Mouse (Mus musculus) liver, embryonic 16.5 days (tissue): ENCODE results near the gene Prrc2a. TPM values are rescaled to one million over a fixed set of nuclear protein-coding genes. Genes with fewer than 3 reads are reported as not detected.

Source experiments
- ATAC-seq: fragments of 200-750 bp; cut with Nextera tagmentation; 2 replicates; pipeline ENCODE4 v1.8.0; 2017; ENCODE audit warnings: low read depth, mild to moderate bottlenecking, moderate number of reproducible peaks, moderate library complexity
- H3K27ac ChIP-seq: fragments of 300-500 bp; sonication (generic); 2 replicates; pipeline ENCODE4 v1.5.1; 2014; ENCODE audit warnings: mild to moderate bottlenecking, low read length
- H3K27me3 ChIP-seq: fragments of 300-500 bp; sonication (generic); 2 replicates; pipeline ENCODE4 v1.6.1; 2014; ENCODE audit warnings: low read depth, low read length, mixed read lengths; ENCODE audit not compliant: control insufficient read depth, insufficient read depth
- H3K36me3 ChIP-seq: fragments of 300-500 bp; sonication (generic); 2 replicates; pipeline ENCODE4 v1.6.1; 2014; ENCODE audit warnings: mild to moderate bottlenecking; ENCODE audit not compliant: control insufficient read depth, insufficient read depth
- H3K4me1 ChIP-seq: fragments of 300-500 bp; sonication (generic); 2 replicates; pipeline ENCODE4 v1.6.1; 2014; ENCODE audit warnings: low read depth, low read length, mixed read lengths; ENCODE audit not compliant: control insufficient read depth
- H3K4me2 ChIP-seq: fragments of 300-500 bp; sonication (generic); 2 replicates; pipeline ENCODE4 v1.6.1; 2014; ENCODE audit warnings: low read depth, low read length, mixed read lengths
- H3K4me3 ChIP-seq: fragments of 300-500 bp; sonication (generic); 2 replicates; pipeline ENCODE4 v1.5.1; 2014; ENCODE audit warnings: low read depth, mild to moderate bottlenecking, low read length
- H3K9ac ChIP-seq: fragments of 300-500 bp; sonication (generic); 2 replicates; pipeline ENCODE4 v1.6.1; 2014; ENCODE audit warnings: low read depth, low read length
- H3K9me3 ChIP-seq: fragments of 300-500 bp; sonication (generic); replicated peaks from 2 replicates; pipeline ENCODE4 v1.6.1; 2016; ENCODE audit warnings: low read length; ENCODE audit not compliant: control insufficient read depth
- WGBS: fragments of 180-500 bp; shearing (Covaris S2); extraction: QIAGEN DNeasy Blood & Tissue Kit; methylation state at CpG from one replicate; pipeline ENCODE4 v1.1.7; 2014; ENCODE audit not compliant: insufficient replicate concordance; 5-methylcytosine and 5-hydroxymethylcytosine counted together
- polyA plus RNA-seq: library from polyadenylated mRNA; unstranded; fragments of >200 nt; fragmentation: Nextera tagmentation; extraction: Ambion mirVana; gene quantifications from 2 replicates; pipeline ENCODE4 v1.2.1, GENCODE M21; 2015

Gene Prrc2a
- polyA plus RNA-seq, 1 experiment from 2014 or later = 45.0 TPM

- Histone ChIP-seq H3K9me3 (no peaks in the 10 kb centered on the region), H3K36me3 (no peaks in the 10 kb centered on the region), H3K27me3 (peaks cover 43% of the 10 kb centered on the region), H3K9ac (no peak overlapping the region), H3K4me2 (peak overlapping the region; percentile 26), H3K4me1 (peaks cover 1% of the 10 kb centered on the region; the same call in 1 of the 2 replicates), H3K4me3 (peak overlapping the region; percentile 30), H3K27ac (peak overlapping the region; percentile 26; the same call in 1 of the 2 replicates)
- 12% methylated on average over 11 of the region's 11 CpGs for WGBS
- ATAC-seq = no peak
Measured at GRCm38 (mm10) chr17:35201128-35201527, 36.4 kb upstream of the Prrc2a start.

DNA sequence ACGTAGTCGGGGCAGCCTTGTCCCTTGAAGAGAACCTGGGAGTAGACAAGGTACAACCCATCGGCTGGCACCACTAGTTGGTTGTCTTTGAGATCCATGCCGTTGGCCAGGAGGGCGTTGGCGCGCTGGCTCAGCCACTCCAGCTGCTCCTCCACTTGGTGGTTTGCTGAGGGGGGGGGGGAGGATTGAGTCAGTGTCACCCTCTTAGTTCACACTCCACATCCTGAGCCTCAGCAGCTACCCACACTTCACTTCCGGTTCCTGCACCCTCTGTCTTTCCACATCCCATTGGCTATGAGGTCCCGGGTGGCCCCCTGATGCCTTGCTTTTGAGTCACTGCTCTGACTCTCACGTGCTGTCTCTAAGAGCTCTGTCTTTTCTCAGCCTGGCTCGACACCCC lies 35.7 kb upstream of the Prrc2a start:
- H3K9ac ChIP-seq = no peak overlapping the region
- peak; percentile 32; the same call in 1 of the 2 replicates for ATAC-seq
- H3K27me3 ChIP-seq = peaks cover 50% of the 10 kb centered on the region
- WGBS = 11% methylated on average over 11 of the region's 11 CpGs
- H3K27ac ChIP-seq = peak overlapping the region; percentile 72
- H3K4me2 ChIP-seq = 0 out of 2 replicates have a peak overlapping the region, but pooled peaks have one; percentile 26
- H3K36me3 ChIP-seq = no peaks in the 10 kb centered on the region
- peaks cover 5% of the 10 kb centered on the region; the same call in 1 of the 2 replicates for H3K4me1 ChIP-seq
- H3K9me3 ChIP-seq = no peaks in the 10 kb centered on the region
- peak overlapping the region; percentile 30; the same call in 1 of the 2 replicates for H3K4me3 ChIP-seq

- Histone ChIP-seq H3K27me3 (peaks cover 58% of the 10 kb centered on the region), H3K4me3 (no peak overlapping the region), H3K27ac (no peak overlapping the region), H3K9ac (no peak overlapping the region), H3K9me3 (no peaks in the 10 kb centered on the region), H3K4me1 (peaks cover 9% of the 10 kb centered on the region), H3K4me2 (no peak overlapping the region), H3K36me3 (no peaks in the 10 kb centered on the region)
- 69% methylated on average over 8 of the region's 8 CpGs for WGBS
- ATAC-seq = no peak
Measured at GRCm38 (mm10) chr17:35198946-35199345, 34.2 kb upstream of the Prrc2a start.

GRCm38 (mm10) chr17:35198029-35198428 lies 33.3 kb upstream of the Prrc2a start:
- 54% methylated on average over 7 of the region's 7 CpGs for WGBS
- Histone ChIP-seq H3K36me3 (no peaks in the 10 kb centered on the region), H3K4me2 (no peak overlapping the region), H3K27ac (no peak overlapping the region), H3K4me3 (no peak overlapping the region), H3K9me3 (no peaks in the 10 kb centered on the region), H3K27me3 (peaks cover 52% of the 10 kb centered on the region), H3K9ac (no peak overlapping the region), H3K4me1 (peaks cover 9% of the 10 kb centered on the region)
- ATAC-seq = no peak

- WGBS = 26% methylated on average over 6 of the region's 6 CpGs
- H3K36me3 ChIP-seq = no peaks in the 10 kb centered on the region
- no peak for ATAC-seq
- peaks cover 49% of the 10 kb centered on the region for H3K27me3 ChIP-seq
- H3K4me1 ChIP-seq = peaks cover 9% of the 10 kb centered on the region
- no peaks in the 10 kb centered on the region for H3K9me3 ChIP-seq
- no peak overlapping the region for H3K4me2 ChIP-seq
- no peak overlapping the region for H3K27ac ChIP-seq
- no peak overlapping the region for H3K4me3 ChIP-seq
- H3K9ac ChIP-seq = no peak overlapping the region
Measured at GRCm38 (mm10) chr17:35197126-35197525, 32.4 kb upstream of the Prrc2a start.

DNA sequence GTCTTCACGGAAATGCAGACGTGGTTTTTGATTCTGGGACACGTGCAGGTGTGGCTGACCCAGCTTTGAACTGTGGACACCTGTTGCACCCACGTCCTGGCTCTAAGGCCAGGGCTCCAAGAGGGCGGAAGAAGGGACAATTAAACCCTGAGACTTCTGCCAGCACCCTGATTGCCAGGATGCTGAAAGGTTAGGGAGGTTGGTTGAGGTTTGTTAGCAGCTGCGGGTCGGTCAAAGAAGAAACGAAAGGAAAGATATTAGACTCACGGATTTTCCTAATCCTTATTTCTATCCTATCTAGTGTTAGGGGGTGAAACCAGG lies 31.6 kb upstream of the Prrc2a start:
- 31% methylated on average over 9 of the region's 9 CpGs for WGBS
- no peaks in the 10 kb centered on the region for H3K9me3 ChIP-seq
- ATAC-seq = 0 out of 2 replicates have a peak, but pooled peaks have one; percentile 4
- no peaks in the 10 kb centered on the region for H3K36me3 ChIP-seq
- peaks cover 9% of the 10 kb centered on the region for H3K4me1 ChIP-seq
- H3K4me3 ChIP-seq = peak overlapping the region; percentile 55
- no peak overlapping the region for H3K27ac ChIP-seq
- peak overlapping the region; percentile 55; the same call in 1 of the 2 replicates for H3K9ac ChIP-seq
- peak overlapping the region; percentile 76 for H3K4me2 ChIP-seq
- peaks cover 41% of the 10 kb centered on the region for H3K27me3 ChIP-seq

GRCm38 (mm10) chr17:35195631-35196320 lies 31.1 kb upstream of the Prrc2a start:
- peaks cover 36% of the 10 kb centered on the region for H3K27me3 ChIP-seq
- under 1% methylated on average over 66 of the region's 66 CpGs for whole genome bisulfite sequencing
- H3K4me1 ChIP-seq = peaks cover 9% of the 10 kb centered on the region
- no peaks in the 10 kb centered on the region for H3K36me3 ChIP-seq
- peak overlapping the region; percentile 55 for H3K4me3 ChIP-seq
- H3K27ac ChIP-seq = peak overlapping the region; percentile 24; the same call in 1 of the 2 replicates
- peak overlapping the region; percentile 76 for H3K4me2 ChIP-seq
- ATAC-seq = peak; percentile 75
- no peaks in the 10 kb centered on the region for H3K9me3 ChIP-seq
- H3K9ac ChIP-seq = peak overlapping the region; percentile 55

GRCm38 (mm10) chr17:35194844-35195630 lies 30.3 kb upstream of the Prrc2a start:
- Histone ChIP-seq H3K4me2 (peak overlapping the region; percentile 76), H3K27ac (peak overlapping the region; percentile 24; the same call in 1 of the 2 replicates), H3K27me3 (peaks cover 31% of the 10 kb centered on the region), H3K9me3 (no peaks in the 10 kb centered on the region), H3K9ac (peak overlapping the region; percentile 55), H3K36me3 (no peaks in the 10 kb centered on the region), H3K4me3 (peak overlapping the region; percentile 55), H3K4me1 (peaks cover 11% of the 10 kb centered on the region)
- WGBS = 35% methylated on average over 18 of the region's 19 CpGs
- ATAC-seq = peak; percentile 10; the same call in 1 of the 2 replicates
